Mouse (Mus musculus) limb, embryonic 12.5 days (tissue): ENCODE data around the gene T. TPM values are rescaled to one million over a fixed set of nuclear protein-coding genes. Genes with fewer than 3 reads are reported as not detected.

ENCODE experiments used
- ATAC-seq: fragments of 200-750 bp; cut with Nextera tagmentation; 2 replicates; pipeline ENCODE4 v1.8.0; 2017; ENCODE audit warnings: low read depth, moderate TSS enrichment; ENCODE audit not compliant: insufficient number of reproducible peaks, insufficient read depth, low FRiP score, low TSS enrichment
- H3K27ac ChIP-seq: fragments of 300-500 bp; sonication (generic); 2 replicates; pipeline ENCODE4 v1.5.1; 2016; ENCODE audit warnings: mild to moderate bottlenecking, moderate library complexity
- H3K27me3 ChIP-seq: fragments of 300-500 bp; sonication (generic); 2 replicates; pipeline ENCODE4 v1.6.1; 2016; ENCODE audit warnings: mild to moderate bottlenecking, moderate library complexity
- H3K36me3 ChIP-seq: fragments of 300-500 bp; sonication (generic); 2 replicates; pipeline ENCODE4 v1.6.1; 2016; ENCODE audit warnings: mild to moderate bottlenecking, moderate library complexity
- H3K4me1 ChIP-seq: fragments of 300-500 bp; sonication (generic); replicated peaks from 2 replicates; pipeline ENCODE4 v1.6.1; 2016
- H3K4me2 ChIP-seq: fragments of 300-500 bp; sonication (generic); 2 replicates; pipeline ENCODE4 v1.6.1; 2016; ENCODE audit warnings: mild to moderate bottlenecking, moderate library complexity
- H3K4me3 ChIP-seq: fragments of 300-500 bp; sonication (generic); replicated peaks from 2 replicates; pipeline ENCODE4 v1.5.1; 2016; ENCODE audit warnings: mild to moderate bottlenecking
- H3K9ac ChIP-seq: fragments of 300-500 bp; sonication (generic); replicated peaks from 2 replicates; pipeline ENCODE4 v1.6.1; 2016; ENCODE audit warnings: mild to moderate bottlenecking, moderate library complexity
- H3K9me3 ChIP-seq: fragments of 300-500 bp; sonication (generic); 2 replicates; pipeline ENCODE4 v1.6.1; 2016; ENCODE audit warnings: mild to moderate bottlenecking, moderate library complexity
- WGBS: fragments of 180-500 bp; shearing (Covaris S2); methylation state at CpG from one replicate; pipeline ENCODE4 v1.1.7; 2016; 5-methylcytosine and 5-hydroxymethylcytosine counted together
- polyA plus RNA-seq: library from polyadenylated mRNA; unstranded; fragments of >200 nt; fragmentation: Nextera tagmentation; extraction: Ambion mirVana; gene quantifications from 2 replicates; pipeline ENCODE4 v1.2.1, GENCODE M21; 2016

T gene
- polyA plus RNA-seq, 1 experiment from 2014 or later: 1.5 TPM

- peak overlapping the region; percentile 63 for H3K4me2 ChIP-seq
- ATAC-seq: no peak; the same call in 1 of the 2 replicates
- H3K9me3 ChIP-seq: no peaks in the 10 kb centered on the region
- under 1% methylated on average over 52 of the region's 52 CpGs for WGBS
- peak overlapping the region; percentile 41 for H3K4me3 ChIP-seq
- peaks cover 99% of the 10 kb centered on the region for H3K27me3 ChIP-seq
- H3K9ac ChIP-seq: no peak overlapping the region
- H3K36me3 ChIP-seq: no peaks in the 10 kb centered on the region
- no peak overlapping the region for H3K27ac ChIP-seq
- peaks cover 35% of the 10 kb centered on the region for H3K4me1 ChIP-seq
These were observed 874 bp upstream of the T start for GRCm38 (mm10) chr17:8433121-8433977.

GRCm38 (mm10) chr17:8436184-8436583 lies 2.0 kb downstream of the T start:
- no peak for ATAC-seq
- Histone ChIP-seq H3K9me3 (no peaks in the 10 kb centered on the region), H3K4me3 (no peak overlapping the region), H3K4me2 (no peak overlapping the region), H3K4me1 (peaks cover 32% of the 10 kb centered on the region), H3K27ac (no peak overlapping the region), H3K36me3 (no peaks in the 10 kb centered on the region), H3K27me3 (peaks cover 90% of the 10 kb centered on the region), H3K9ac (no peak overlapping the region)
- WGBS: 26% methylated on average over 7 of the region's 7 CpGs

GRCm38 (mm10) chr17:8444062-8444461 lies 9.8 kb downstream of the T start:
- Histone ChIP-seq H3K27me3 (peaks cover 16% of the 10 kb centered on the region), H3K9me3 (no peaks in the 10 kb centered on the region), H3K27ac (no peak overlapping the region), H3K4me1 (no peaks in the 10 kb centered on the region), H3K36me3 (no peaks in the 10 kb centered on the region), H3K4me3 (no peak overlapping the region), H3K9ac (no peak overlapping the region), H3K4me2 (no peak overlapping the region)
- WGBS: 57% methylated on average over 3 of the region's 3 CpGs
- ATAC-seq: no peak

GRCm38 (mm10) chr17:8447676-8448192 lies 13.5 kb downstream of the T start:
- no peaks in the 10 kb centered on the region for H3K9me3 ChIP-seq
- H3K4me3 ChIP-seq: no peak overlapping the region
- H3K4me1 ChIP-seq: no peaks in the 10 kb centered on the region
- ATAC-seq: no peak
- no peak overlapping the region for H3K9ac ChIP-seq
- H3K4me2 ChIP-seq: no peak overlapping the region
- 22% methylated on average over 9 of the region's 9 CpGs for WGBS
- H3K27ac ChIP-seq: no peak overlapping the region
- no peaks in the 10 kb centered on the region for H3K36me3 ChIP-seq
- 0 out of 2 replicates have a peak, but pooled peaks cover 3% of the 10 kb centered on the region for H3K27me3 ChIP-seq

GRCm38 (mm10) chr17:8448324-8448723 lies 14.1 kb downstream of the T start:
- no peak for ATAC-seq
- no peaks in the 10 kb centered on the region for H3K9me3 ChIP-seq
- H3K27ac ChIP-seq: no peak overlapping the region
- H3K36me3 ChIP-seq: no peaks in the 10 kb centered on the region
- no peak overlapping the region for H3K4me2 ChIP-seq
- 69% methylated on average over 3 of the region's 3 CpGs for WGBS
- H3K9ac ChIP-seq: no peak overlapping the region
- H3K27me3 ChIP-seq: 0 out of 2 replicates have a peak, but pooled peaks cover 3% of the 10 kb centered on the region
- no peaks in the 10 kb centered on the region for H3K4me1 ChIP-seq
- no peak overlapping the region for H3K4me3 ChIP-seq

GRCm38 (mm10) chr17:8455196-8455595 lies 21.0 kb downstream of the T start:
- Histone ChIP-seq H3K9ac (no peak overlapping the region), H3K4me2 (no peak overlapping the region), H3K27me3 (peaks cover 33% of the 10 kb centered on the region), H3K4me1 (no peaks in the 10 kb centered on the region), H3K4me3 (no peak overlapping the region), H3K36me3 (no peaks in the 10 kb centered on the region), H3K27ac (no peak overlapping the region), H3K9me3 (no peaks in the 10 kb centered on the region)
- 47% methylated on average over 6 of the region's 6 CpGs for WGBS
- ATAC-seq: no peak

- peaks cover 37% of the 10 kb centered on the region for H3K27me3 ChIP-seq
- H3K4me1 ChIP-seq: no peaks in the 10 kb centered on the region
- H3K9me3 ChIP-seq: no peaks in the 10 kb centered on the region
- no peak for ATAC-seq
- WGBS: 72% methylated on average over 7 of the region's 7 CpGs
- H3K4me2 ChIP-seq: no peak overlapping the region
- no peak overlapping the region for H3K4me3 ChIP-seq
- H3K36me3 ChIP-seq: no peaks in the 10 kb centered on the region
- no peak overlapping the region for H3K9ac ChIP-seq
- H3K27ac ChIP-seq: no peak overlapping the region
These were observed 21.4 kb downstream of the T start for GRCm38 (mm10) chr17:8455601-8456000.

- Histone ChIP-seq H3K9ac (no peak overlapping the region), H3K4me1 (no peaks in the 10 kb centered on the region), H3K4me3 (no peak overlapping the region), H3K4me2 (no peak overlapping the region), H3K36me3 (no peaks in the 10 kb centered on the region), H3K27me3 (peaks cover 43% of the 10 kb centered on the region), H3K27ac (no peak overlapping the region), H3K9me3 (no peaks in the 10 kb centered on the region)
- no peak for ATAC-seq
- 63% methylated on average over 9 of the region's 9 CpGs for WGBS
These were observed 22.7 kb downstream of the T start for GRCm38 (mm10) chr17:8456856-8457460.

GRCm38 (mm10) chr17:8461568-8461967 lies 27.3 kb downstream of the T start:
- 6% methylated on average over 4 of the region's 4 CpGs for WGBS
- Histone ChIP-seq H3K36me3 (no peaks in the 10 kb centered on the region), H3K27me3 (peaks cover 48% of the 10 kb centered on the region), H3K4me2 (no peak overlapping the region), H3K4me1 (no peaks in the 10 kb centered on the region), H3K4me3 (no peak overlapping the region), H3K27ac (no peak overlapping the region), H3K9me3 (no peaks in the 10 kb centered on the region), H3K9ac (no peak overlapping the region)
- ATAC-seq: no peak

- Histone ChIP-seq H3K4me3 (no peak overlapping the region), H3K36me3 (no peaks in the 10 kb centered on the region), H3K4me2 (no peak overlapping the region), H3K9ac (no peak overlapping the region), H3K9me3 (no peaks in the 10 kb centered on the region), H3K27me3 (peaks cover 61% of the 10 kb centered on the region), H3K27ac (no peak overlapping the region), H3K4me1 (no peaks in the 10 kb centered on the region)
- 24% methylated on average over 9 of the region's 9 CpGs for WGBS
- ATAC-seq: 0 out of 2 replicates have a peak, but pooled peaks have one; percentile 34
These were observed 29.4 kb downstream of the T start for GRCm38 (mm10) chr17:8463482-8464128.

- Histone ChIP-seq H3K9me3 (no peaks in the 10 kb centered on the region), H3K36me3 (no peaks in the 10 kb centered on the region), H3K4me2 (no peak overlapping the region), H3K9ac (no peak overlapping the region), H3K27ac (no peak overlapping the region), H3K27me3 (peaks cover 73% of the 10 kb centered on the region), H3K4me1 (no peaks in the 10 kb centered on the region; the same call in 1 of the 2 replicates), H3K4me3 (no peak overlapping the region)
- 76% methylated on average over 3 of the region's 3 CpGs for whole genome bisulfite sequencing
- ATAC-seq: no peak
These were observed 33.5 kb downstream of the T start for GRCm38 (mm10) chr17:8467771-8468170.
